Mouse (Mus musculus) fibroblast of lung, adult 2 months (primary cell): ENCODE data around the gene Nppa.

Experiments
- DNase-seq: peaks from one replicate; pipeline ENCODE4 v3.0.0-alpha.2; 2011; ENCODE audit warnings: low read depth

Gene Nppa

DNA sequence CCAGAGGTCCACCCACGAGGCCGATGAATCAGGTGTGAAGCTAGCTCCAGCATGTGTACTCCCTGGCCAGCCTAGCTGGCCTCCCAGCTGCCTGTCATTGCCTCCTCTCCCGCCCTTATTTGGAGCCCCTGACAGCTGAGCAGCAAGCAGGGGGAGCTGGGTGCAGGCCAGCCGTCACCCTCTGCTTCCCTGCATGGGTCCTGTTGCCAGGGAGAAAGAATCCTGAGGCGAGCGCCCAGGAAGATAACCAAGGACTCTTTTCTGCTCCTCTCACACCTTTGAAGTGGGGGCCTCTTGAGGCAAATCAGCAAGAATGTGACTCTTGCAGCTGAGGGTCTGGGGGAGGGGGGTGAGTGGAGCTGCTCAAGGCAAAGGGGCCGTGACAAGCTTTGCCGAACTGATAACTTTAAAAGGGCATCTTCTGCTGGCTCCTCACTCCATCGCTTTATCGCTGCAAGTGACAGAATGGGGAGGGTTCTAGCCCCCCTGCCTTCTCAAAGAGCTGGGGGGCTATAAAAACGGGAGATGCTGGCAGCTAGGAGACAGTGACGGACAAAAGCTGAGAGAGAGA lies at the start of gene Nppa:
Gene Nppa, plus strand, starts transcription at position 521 of the 571 bp plus-strand sequence.
- no peak for DNase-seq

DNA sequence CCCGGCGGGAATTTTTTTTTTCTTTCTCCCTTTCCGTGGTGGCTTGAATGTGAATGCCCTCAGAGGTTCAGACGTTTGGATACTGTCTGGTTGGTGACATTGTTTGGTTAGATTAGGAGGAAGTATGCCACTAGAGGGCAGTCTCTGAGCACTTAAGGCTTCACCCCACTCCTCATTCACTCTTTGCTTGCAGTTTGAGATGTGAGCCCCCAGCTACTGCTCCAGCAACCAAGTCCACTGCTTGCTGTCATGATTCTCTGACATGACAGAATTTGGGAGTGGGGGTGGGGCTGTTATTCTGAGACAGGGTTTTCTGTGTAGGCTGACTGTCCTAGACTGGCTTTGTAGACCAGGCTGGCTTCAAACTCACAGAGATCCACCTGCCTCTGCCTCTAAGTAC lies 46.9 kb upstream of the Nppa start:
- no peak for DNase-seq

DNA sequence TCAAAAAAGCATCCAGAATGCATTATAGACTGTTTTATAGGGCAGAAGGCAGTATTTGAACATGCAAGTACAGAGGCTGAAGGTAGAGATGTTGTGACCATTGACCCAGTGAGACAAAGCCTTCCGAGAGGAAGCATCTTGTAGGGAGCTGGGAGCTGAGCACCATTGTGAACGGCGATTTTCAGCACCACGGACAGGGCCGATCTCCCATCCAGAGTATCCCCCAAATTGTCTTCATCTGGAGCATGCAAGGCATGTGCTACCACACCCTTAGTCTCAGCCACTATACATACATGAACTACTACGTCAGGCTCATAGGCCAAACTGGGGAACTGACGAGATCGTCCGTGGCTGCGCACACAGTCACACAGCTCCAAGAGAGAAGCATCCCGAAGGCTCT lies 43.4 kb upstream of the Nppa start:
- DNase-seq: no peak

DNA sequence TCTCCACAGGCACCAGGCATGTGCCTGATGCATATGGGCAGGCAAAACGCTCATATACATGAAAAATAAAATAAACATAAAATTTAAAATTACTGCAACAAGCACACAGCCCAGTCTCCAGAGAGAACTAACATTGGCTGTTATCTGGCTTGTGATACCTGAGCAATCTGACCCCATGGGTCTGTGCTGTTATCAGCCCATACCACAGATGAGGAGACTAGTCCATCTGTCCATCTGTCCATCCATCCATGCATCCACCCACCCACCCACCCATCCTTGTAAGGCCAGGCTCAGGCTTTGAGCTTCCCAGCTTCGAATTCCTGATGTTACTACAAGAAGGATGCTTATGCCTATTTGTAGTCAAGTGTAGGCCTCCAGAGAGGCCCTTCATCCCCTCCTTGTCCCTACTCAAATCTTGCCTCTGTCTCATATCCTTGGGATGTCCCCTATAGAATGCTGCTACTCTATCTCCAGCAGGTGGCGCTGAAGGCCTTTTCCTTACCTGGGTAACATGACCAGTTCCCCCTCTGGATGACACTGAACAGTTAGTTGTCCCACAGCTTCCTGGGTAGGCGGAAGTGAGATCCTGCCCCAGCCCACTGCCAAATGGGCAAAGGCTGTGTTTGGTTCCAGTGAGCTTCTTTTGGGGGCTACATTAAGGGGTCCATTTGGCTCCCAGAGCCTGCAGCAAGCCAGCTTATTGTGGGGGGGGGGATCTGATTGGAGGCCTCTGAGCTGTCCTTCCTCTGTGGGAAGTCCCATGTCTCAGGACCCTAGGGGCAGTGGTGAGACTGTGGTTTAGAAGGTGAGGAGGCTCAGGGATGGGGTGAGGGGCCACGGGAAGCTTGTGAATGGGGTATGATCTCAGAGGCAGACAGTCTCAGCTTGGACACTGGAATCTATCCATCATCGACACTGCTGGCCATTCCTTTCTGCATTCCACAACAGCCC lies 40.4 kb upstream of the Nppa start:
- no peak for DNase-seq

DNA sequence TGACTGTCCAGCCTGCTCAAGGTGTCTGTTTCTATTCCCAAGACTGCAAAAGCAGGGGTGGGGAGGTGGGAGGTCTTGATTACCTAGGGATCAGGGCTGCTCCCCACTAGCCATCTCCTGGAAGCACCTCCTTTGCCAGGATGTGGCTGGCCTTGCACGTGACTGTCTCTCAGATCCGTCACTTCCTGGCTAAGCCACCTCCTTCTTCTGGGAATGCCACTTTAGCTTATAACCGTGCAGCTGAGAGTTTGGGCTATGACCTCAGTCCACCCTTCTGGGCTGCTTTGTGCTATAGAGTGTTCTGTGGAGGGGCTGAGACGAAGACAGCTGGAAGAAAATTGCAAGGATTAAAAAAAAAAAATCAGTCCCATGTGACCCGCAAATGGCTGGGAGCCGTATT lies 37.7 kb upstream of the Nppa start:
- DNase-seq: no peak

DNA sequence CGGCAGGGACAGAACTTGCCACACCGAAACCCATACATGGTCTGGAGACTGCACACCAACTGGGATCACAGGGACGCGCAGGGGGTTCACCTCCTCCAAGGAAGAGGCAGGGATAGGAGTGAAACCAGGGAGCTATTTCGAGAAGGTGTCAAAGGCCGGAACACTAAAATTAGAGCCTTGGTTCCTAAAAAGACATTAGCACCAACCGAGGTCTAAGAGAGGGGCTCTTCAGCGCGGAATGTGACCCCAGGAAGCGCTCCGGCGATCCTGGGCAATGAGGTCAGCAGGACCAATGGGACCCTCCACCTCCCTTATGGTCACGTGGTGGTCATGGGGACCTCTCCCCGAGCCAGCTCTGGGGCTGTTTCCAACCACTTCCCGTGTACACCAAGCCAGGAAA lies 36.9 kb upstream of the Nppa start:
- DNase-seq: no peak

DNA sequence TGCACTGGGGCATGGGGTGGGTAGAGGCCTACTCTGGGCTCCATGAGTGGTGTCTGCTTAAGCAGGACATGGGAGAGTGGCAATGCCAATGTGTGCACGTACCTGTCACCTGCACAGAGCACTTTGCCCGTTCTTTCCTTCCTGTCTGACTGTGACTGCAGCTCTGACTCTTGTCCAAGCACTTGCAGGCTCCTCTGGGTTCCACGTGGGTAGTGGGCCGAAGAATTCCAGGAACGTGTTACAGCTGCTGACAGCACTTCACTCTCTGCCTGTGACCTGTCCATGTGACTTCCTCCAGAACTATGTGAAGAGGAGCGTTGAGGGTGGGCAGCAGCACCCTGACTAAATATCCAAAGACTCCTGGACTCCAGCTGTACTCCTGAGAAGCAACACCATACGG lies 34.8 kb upstream of the Nppa start:
- no peak for DNase-seq

DNA sequence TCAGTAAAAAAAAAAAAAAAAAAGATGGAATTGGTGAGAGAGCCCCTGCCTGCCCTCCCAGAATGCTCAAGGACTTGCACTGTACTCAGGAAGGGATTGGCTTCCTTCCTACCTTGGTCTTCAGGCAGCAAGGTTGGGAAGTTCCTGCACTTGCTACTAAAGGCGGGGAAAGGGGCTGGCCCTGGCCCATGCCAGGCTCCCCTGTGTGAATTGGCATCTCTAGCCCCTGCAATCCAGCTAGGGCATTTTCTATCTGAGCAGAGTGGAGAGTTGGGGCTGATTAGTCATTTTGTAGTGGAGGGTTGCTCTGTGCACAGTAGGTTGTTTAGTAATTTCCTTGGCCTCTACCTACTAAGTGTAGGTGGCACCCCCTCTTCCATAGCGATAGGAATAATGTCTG lies 31.7 kb upstream of the Nppa start:
- no peak for DNase-seq

DNA sequence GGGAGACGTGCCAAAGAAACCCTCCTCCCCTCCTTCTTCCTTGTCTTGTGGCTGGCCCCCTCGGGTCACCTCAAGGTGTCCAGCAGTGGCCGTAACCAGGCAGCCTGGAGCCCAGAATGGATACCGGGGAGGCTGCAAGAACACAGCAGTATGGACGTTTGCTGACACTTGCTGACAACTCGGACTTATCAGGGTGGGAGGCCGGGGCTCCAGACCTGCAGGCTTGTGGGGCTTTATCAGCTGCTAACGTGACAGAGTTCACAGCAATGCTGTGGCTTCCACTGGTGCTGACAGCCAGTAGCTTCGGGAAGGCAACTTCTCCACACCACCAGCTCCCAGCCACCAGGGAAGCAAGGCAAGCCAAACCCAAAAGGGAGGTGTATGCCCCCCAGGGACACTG lies 31.2 kb upstream of the Nppa start:
- DNase-seq: no peak

DNA sequence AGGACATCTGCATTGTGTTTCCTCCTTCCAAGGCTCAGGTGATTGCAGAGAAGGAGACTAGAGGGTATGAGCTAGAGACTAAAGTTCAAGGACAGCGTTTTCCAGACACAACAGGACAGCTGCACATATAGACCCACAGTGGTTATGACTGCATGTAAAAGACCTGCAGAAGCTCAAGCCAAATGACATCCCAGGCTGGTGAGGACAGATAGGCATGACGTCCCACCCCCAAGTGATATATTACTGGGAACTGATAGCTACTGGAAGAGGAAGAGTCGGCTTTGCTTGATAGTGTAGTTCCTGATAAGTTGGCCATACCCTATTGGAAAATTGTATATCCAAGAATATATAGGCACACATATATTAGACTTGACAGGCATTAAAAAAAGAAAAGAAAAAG lies 24.3 kb upstream of the Nppa start:
- no peak for DNase-seq

DNA sequence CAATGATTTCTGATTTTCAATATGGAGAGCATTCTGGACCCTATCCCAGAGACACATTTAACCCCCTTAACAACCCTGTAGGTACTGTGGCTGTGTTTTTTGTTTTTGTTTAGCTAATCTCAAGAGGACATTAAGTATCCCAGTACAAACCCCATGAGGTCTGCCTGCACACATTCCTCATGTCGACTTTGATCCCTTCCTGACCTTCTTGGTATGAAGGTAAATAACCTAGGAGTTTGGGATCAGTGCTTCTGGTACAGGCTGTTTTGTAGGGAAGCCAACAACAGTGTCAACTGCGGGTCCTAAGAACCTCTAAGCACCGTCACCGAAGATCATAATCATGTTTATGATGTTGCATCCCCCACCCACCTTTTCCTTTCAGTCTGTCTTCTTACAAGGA lies 22.8 kb upstream of the Nppa start:
- DNase-seq: no peak

DNA sequence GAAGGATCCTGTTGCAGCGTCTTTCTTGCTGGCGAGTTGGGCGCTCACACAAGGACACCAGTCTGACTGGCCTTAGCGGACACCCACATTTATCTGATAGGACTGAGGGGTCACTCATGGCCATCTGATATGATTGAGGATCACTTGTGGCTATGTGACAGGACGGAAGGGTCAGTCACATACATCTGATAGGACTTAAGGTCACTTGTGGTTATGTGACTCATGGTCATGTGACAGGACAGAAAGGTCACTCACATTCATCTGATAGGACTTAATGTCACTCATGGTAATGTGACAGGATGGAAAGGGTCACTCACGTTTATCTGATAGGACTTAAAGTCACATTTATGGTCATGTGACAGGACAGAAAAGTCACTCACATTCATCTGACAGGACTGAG lies 22.1 kb upstream of the Nppa start:
- DNase-seq: no peak

DNA sequence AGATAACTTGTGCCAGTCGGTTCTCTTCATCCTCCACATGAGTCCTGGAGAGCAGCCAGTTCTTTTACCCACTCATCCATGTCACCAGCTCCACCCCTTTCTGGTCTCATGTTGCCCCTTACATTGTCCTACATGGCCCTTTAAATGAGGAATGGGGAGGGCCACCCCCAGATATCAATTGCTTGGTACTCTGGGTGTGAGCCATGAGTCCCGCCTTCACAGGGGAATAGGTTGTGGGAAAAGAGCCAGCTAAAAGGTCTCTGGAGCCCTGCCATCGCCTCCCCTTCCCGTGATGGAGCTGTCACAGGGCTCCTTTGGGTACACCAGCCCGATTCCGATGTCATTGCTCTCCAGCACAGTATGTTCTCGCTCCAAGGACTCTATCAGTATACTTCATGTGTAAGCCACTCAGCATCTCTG lies 21.1 kb upstream of the Nppa start:
- no peak for DNase-seq

DNA sequence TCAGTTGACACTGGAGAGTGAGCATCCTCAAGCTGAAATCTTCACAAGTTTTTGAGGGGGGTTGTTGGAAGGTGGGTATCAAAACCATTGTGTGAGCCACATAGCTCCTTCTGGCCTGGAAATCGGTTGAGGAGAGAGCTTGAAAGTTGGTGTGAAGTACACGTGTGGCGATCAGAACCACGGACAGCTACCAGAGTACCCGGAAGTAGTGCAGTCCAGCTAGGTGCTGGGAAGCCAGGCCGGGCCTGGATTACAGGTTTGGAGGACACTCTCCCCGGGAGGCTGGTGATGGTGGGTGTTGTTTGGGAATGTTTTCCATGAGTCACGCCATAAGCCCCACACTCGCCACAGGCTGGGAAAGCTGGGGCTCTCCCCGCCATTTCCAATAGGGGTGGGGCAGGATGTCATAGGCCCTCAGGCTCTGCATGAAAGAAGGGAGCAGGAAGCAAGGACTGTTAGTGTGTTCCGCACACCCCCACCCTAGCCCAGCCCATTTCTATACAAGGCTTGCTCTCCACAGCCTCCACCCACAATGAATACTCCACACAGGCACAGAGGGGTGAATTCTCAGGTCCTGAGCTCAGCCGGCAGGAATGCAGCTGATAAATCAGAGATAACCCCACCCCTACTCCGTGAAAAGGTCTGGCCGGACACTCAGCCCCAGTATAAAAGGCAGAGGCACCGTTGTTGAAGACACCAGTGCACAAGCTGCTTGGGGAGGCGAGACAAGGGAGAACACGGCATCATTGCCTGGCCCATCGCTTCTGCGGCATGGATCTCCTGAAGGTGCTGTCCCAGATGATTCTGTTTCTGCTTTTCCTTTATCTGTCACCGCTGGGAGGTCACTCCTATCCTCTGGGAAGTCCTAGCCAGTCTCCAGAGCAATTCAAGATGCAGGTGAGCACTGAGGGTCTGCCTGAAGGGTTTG lies 15.1 kb upstream of the Nppa start, which contains the start of gene Nppb:
Gene Nppb, plus strand, starts transcription at position 584 of the 928 bp plus-strand sequence.
- no peak for DNase-seq

DNA sequence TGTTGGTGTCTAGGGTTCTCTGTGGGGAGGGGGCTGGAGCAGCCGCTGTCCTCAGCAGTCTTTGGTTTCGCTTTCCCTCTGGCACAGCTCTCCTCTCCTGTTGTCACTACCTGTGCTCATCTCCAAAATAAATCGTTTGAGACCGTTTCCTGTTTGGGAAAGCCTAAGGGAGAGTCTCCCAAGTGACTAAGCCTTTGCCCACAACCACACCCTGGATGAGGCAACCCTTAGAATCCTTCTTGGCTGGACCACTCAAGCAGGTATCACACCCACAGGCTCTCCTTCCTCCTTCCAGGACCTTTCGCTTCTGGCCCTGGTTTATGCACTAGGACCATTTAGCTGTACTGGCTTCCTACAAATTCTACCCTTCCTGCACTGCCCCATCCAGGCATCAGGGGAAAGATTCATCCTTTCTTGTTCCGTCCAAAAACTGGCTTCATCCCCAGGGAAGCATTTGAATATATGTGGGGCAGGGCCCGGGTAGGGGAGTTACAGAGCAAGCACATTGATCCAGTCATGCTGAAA lies 6.9 kb upstream of the Nppa start:
- DNase-seq: no peak

DNA sequence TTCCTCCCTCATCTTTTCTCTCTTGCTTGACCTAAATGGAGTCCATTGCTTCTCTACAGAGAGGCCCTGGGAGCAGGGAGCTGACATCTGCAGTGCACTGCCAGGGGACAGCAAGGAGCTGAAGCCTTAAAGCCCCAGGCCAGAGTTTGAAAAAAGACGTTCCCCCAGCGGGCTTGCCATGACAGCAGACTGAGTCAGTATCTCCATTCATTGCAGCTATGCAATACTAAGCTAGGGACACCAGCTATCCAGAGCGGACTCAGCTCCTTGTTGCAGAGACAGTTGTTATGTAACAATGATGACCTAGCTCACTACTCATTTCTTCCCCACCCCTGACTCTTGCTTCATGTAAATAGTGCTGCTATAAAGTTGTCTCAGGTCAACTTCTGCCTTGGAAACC lies 5.2 kb upstream of the Nppa start:
- no peak for DNase-seq

DNA sequence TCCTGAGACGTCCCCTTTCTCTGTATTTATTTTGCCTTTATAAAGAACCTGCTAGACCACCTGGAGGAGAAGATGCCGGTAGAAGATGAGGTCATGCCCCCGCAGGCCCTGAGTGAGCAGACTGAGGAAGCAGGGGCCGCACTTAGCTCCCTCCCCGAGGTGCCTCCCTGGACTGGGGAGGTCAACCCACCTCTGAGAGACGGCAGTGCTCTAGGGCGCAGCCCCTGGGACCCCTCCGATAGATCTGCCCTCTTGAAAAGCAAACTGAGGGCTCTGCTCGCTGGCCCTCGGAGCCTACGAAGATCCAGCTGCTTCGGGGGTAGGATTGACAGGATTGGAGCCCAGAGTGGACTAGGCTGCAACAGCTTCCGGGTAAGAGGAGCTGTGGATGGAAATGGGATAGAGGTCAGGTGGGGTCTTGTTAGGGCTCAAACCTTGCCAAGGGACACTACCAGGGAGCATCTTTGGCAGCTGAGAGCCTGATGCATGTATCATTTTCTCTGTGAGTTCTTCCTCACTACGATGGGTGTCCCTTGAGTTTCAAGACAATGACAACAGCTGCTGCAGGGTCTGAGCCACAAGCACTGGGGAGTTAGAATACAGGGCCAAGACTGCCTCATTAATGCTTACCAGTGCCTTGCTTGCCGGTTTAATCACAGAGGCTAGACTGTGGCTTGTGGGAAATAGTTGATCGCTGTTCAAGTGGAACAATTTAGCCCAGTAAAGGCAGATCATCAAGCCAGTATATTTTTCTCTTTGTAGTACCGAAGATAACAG lies 679 bp downstream of the Nppa start:
- DNase-seq: no peak

DNA sequence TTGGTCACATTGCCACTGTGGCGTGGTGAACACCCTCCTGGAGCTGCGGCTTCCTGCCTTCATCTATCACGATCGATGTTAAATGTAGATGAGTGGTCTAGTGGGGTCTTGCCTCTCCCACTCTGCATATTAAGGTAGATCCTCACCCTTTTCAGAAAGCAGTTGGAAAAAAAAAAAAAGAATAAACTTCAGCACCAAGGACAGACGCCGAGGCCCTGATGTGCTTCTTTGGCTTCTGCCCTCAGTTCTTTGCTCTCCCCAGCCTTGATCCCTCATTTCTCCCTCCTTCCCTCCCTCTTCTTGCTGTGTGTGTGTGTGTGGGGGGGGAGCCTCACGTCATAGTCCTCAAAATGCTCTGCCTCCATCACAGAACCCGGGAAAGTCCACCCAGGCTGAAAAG lies 1.3 kb downstream of the Nppa start:
- no peak for DNase-seq

DNA sequence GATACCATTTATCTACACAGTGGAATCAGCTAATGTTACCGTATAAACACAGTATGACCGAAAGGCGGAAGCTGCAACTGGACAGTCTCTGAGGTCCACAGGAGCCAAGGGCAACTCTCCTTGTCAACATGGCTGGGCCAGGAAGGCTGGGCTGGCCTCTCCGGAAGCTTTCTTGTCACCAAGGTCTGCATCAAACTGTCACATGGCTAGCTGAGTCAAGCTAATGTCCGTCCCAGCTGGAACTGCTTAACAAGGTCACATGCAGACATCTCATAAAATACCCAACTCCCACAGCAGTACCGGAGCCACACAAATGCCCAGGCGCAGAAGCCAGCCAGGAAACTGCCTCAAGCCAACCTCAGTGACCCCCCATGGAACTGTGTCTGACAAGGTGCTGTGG lies 3.8 kb downstream of the Nppa start:
- no peak for DNase-seq

DNA sequence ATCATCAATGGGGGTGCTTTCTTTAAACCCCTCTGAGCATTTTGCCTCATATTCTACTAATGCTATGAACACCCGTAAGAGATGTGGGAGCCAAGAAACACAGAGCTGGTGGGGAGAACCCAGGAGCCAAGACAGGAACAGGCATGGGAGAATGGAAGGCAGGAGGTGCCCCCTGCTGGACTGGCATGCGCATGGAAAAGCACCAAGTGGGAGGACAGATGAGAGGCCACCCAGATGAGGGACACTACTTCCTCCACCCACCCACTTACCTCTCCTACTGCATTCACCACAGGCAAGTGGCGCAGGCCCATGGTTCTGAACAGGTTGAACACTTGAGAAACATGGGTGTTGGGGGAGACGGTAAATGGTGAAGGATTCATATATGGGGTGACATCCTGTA lies 7.9 kb downstream of the Nppa start:
- no peak for DNase-seq

DNA sequence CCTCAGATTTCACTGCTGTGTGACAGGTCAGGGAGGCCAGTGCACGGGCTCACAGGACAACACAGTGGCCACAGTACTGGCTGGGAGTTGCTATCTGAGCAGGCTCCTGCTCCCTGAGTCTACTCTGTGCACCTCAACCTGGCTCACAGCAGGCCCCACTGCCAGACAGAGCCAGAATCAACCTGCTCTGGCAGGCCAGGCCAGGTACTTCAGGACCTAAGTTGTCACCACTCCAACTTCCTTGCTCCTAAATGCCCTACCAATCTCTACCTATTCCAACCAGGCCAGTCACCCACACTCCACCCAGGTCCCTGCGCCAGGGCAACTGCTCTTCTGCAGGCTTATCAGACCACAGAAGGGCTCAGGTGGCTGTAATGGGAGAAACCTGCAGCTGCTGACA lies 9.1 kb downstream of the Nppa start:
- DNase-seq: no peak

DNA sequence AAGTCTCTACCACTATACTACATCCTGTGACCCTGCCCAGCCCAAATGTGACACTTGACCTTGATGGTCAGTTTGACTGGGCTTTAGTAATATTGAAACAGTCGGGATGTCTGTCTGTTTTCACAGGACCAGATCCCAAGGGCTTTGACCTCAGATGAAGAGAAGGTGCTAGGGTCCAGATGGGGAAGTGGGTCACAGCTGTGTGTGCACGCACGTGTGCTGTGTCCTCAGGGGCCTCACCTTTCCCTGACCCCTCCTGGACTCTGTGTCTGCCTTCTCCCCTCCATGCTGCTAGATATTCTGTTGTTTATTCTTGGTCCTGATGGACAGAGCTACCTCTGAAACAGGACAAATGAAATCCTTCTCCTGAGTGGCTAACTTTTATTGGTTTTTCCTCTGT lies 10.8 kb downstream of the Nppa start:
- DNase-seq: no peak
